In genomic region chr10:85102247-85103084, GRCm38 (mm10) we compare ENCODE assay signal across 8 mouse cellular contexts. TPM values are rescaled to one million over a fixed set of nuclear protein-coding genes. Genes with fewer than 3 reads are reported as not detected.
DNase-seq lines count a peak whose midpoint lies in the region; ATAC-seq and TF ChIP-seq lines count a peak whose summit lies in the region.

Gene Fhl4, minus strand, starts transcription at chr10:85102495.
Gene Tmem263, plus strand, starts transcription at chr10:85102627.

- peak within 1 kb of the TSS; percentile 86 for H3K27ac ChIP-seq in forebrain, embryonic 13.5 days
- H3K27ac ChIP-seq in liver, embryonic 16.5 days (ENCODE audit: low read length): peak within 1 kb of the TSS; percentile 87
- peak within 1 kb of the TSS; percentile 68; the same call in 1 of the 2 replicates for H3K27ac ChIP-seq in neural tube, embryonic 12.5 days
- peak within 1 kb of the TSS; percentile 89 for H3K27ac ChIP-seq in stomach, postnatal 0 days (replicated peaks)

- peak; percentile 39 for TF ChIP-seq CTCF in stomach, postnatal 0 days (IDR thresholded peaks at IDR 0.05; ENCODE audit: low read depth)

- H3K4me3 ChIP-seq in forebrain, embryonic 13.5 days: peak within 1 kb of the TSS; percentile 80
- peak within 1 kb of the TSS; percentile 96 for H3K4me3 ChIP-seq in liver, embryonic 16.5 days (ENCODE audit: low read depth, low read length)
- peak within 1 kb of the TSS; percentile 94 for H3K4me3 ChIP-seq in neural tube, embryonic 12.5 days
- H3K4me3 ChIP-seq in stomach, postnatal 0 days (ENCODE audit: low read depth, low read length): peak within 1 kb of the TSS; percentile 92

- peak within 1 kb of the TSS; percentile 82 for H3K9ac ChIP-seq in forebrain, embryonic 13.5 days
- H3K9ac ChIP-seq in liver, embryonic 16.5 days (ENCODE audit: low read depth, low read length): peak within 1 kb of the TSS; percentile 94
- peak within 1 kb of the TSS; percentile 91 for H3K9ac ChIP-seq in neural tube, embryonic 12.5 days
- peak within 1 kb of the TSS; percentile 93 for H3K9ac ChIP-seq in stomach, postnatal 0 days (ENCODE audit: low read length)

- peaks cover 16% of the 10 kb centered on the region for H3K4me1 ChIP-seq in forebrain, embryonic 13.5 days
- peaks cover 15% of the 10 kb centered on the region for H3K4me1 ChIP-seq in liver, embryonic 16.5 days (ENCODE audit: control insufficient read depth, low read depth, low read length)
- H3K4me1 ChIP-seq in neural tube, embryonic 12.5 days: peaks cover 11% of the 10 kb centered on the region
- no peaks in the 10 kb centered on the region for H3K4me1 ChIP-seq in stomach, postnatal 0 days (replicated peaks; ENCODE audit: control insufficient read depth, insufficient read depth)

- no peaks in the 10 kb centered on the region for H3K27me3 ChIP-seq in forebrain, embryonic 13.5 days
- H3K27me3 ChIP-seq in liver, embryonic 16.5 days (ENCODE audit: control insufficient read depth, insufficient read depth, low read depth, low read length): no peaks in the 10 kb centered on the region
- H3K27me3 ChIP-seq in neural tube, embryonic 12.5 days (replicated peaks): no peaks in the 10 kb centered on the region
- no peaks in the 10 kb centered on the region for H3K27me3 ChIP-seq in stomach, postnatal 0 days (ENCODE audit: control insufficient read depth, insufficient read depth, low read length)

- H3K4me2 ChIP-seq in forebrain, embryonic 13.5 days: peak within 1 kb of the TSS; percentile 98
- peak within 1 kb of the TSS; percentile 97 for H3K4me2 ChIP-seq in liver, embryonic 16.5 days (ENCODE audit: low read depth, low read length)
- peak within 1 kb of the TSS; percentile 86 for H3K4me2 ChIP-seq in neural tube, embryonic 12.5 days (replicated peaks)
- H3K4me2 ChIP-seq in stomach, postnatal 0 days (replicated peaks; ENCODE audit: low read depth): peak within 1 kb of the TSS; percentile 68

- ATAC-seq in cerebellum, adult (ENCODE audit: insufficient number of reproducible peaks, low FRiP score, low TSS enrichment): peak; percentile 86
- peak; percentile 96 for ATAC-seq in forebrain, embryonic 13.5 days
- peak; percentile 94 for ATAC-seq in liver, embryonic 16.5 days (ENCODE audit: low read depth)
- peak; percentile 97 for ATAC-seq in neural tube, embryonic 12.5 days (ENCODE audit: low FRiP score, low read depth)
- ATAC-seq in stomach, postnatal 0 days (ENCODE audit: low FRiP score, low TSS enrichment): peak; percentile 96

- H3K9me3 ChIP-seq in forebrain, embryonic 13.5 days (replicated peaks): no peaks in the 10 kb centered on the region
- H3K9me3 ChIP-seq in liver, embryonic 16.5 days (replicated peaks; ENCODE audit: control insufficient read depth, low read length): no peaks in the 10 kb centered on the region
- H3K9me3 ChIP-seq in neural tube, embryonic 12.5 days: no peaks in the 10 kb centered on the region
- no peaks in the 10 kb centered on the region for H3K9me3 ChIP-seq in stomach, postnatal 0 days (ENCODE audit: control insufficient read depth, low read length)

- WGBS in forebrain, embryonic 13.5 days: under 1% methylated on average over 60 of the region's 96 CpGs
- WGBS in liver, embryonic 16.5 days (ENCODE audit: insufficient replicate concordance): under 1% methylated on average over 72 of the region's 96 CpGs
- under 1% methylated on average over 88 of the region's 96 CpGs for WGBS in neural tube, embryonic 12.5 days
- 0% methylated on average over 51 of the region's 96 CpGs for WGBS in stomach, postnatal 0 days

- no peak for TF ChIP-seq EP300 in stomach, postnatal 0 days (optimal IDR thresholded peaks at IDR 0.05)

- peak; percentile 90 for DNase-seq in ES-CJ7 (ENCODE audit: low read depth, low spot score)
- peak; percentile 91 to 92 for DNase-seq in heart, postnatal 10 days
- peak; percentile 93 to 95 for DNase-seq in kidney, postnatal 4 days
- peak; percentile 87 for DNase-seq in stomach, postnatal 0 days (ENCODE audit: low spot score)

- no peaks in the 10 kb centered on the region for H3K36me3 ChIP-seq in forebrain, embryonic 13.5 days (ENCODE audit: poor library complexity, severe bottlenecking)
- H3K36me3 ChIP-seq in liver, embryonic 16.5 days (ENCODE audit: control insufficient read depth, insufficient read depth): no peaks in the 10 kb centered on the region
- no peaks in the 10 kb centered on the region for H3K36me3 ChIP-seq in neural tube, embryonic 12.5 days
- H3K36me3 ChIP-seq in stomach, postnatal 0 days (ENCODE audit: control insufficient read depth, insufficient read depth, low read length): no peaks in the 10 kb centered on the region

- intact Hi-C loops in heart, postnatal 10 days (cut with DNase I): loop anchor here (2.0 kb wide), 1 partner anchor 82 kb away; the partner anchor contains the start of gene Cry1

RNA-seq across cellular contexts. Expression of gene Fhl4, which starts in this region (rescaled TPM):
- polyA plus RNA-seq in forebrain, embryonic 13.5 days (2015; fragmentation: Nextera tagmentation; extraction: Ambion mirVana): 2.2 and 2.3 TPM in 2 replicates
- total RNA-seq in heart, postnatal 10 days (2021): under 1 TPM; 0.32 to 0.53 TPM
- polyA plus RNA-seq in liver, embryonic 16.5 days (2015; fragmentation: Nextera tagmentation; extraction: Ambion mirVana): 0.20 and 0.21 TPM in 2 replicates
- 1.3 and 1.8 TPM in 2 replicates for polyA plus RNA-seq in neural tube, embryonic 12.5 days (2016; fragmentation: Nextera tagmentation; extraction: Ambion mirVana)
- polyA plus RNA-seq in stomach, postnatal 0 days (2015; fragmentation: Nextera tagmentation; extraction: Ambion mirVana): 0.46 and 0.50 TPM in 2 replicates

RNA-seq across cellular contexts. Expression of gene Tmem263, which starts in this region (rescaled TPM):
- polyA plus RNA-seq in forebrain, embryonic 13.5 days (2015; fragmentation: Nextera tagmentation; extraction: Ambion mirVana): 57.5 and 58.5 TPM in 2 replicates
- 10 to 100 TPM; 25.2 to 29.8 TPM for total RNA-seq in heart, postnatal 10 days (2021)
- 16.7 and 18.8 TPM in 2 replicates for polyA plus RNA-seq in liver, embryonic 16.5 days (2015; fragmentation: Nextera tagmentation; extraction: Ambion mirVana)
- 62.0 and 62.8 TPM in 2 replicates for polyA plus RNA-seq in neural tube, embryonic 12.5 days (2016; fragmentation: Nextera tagmentation; extraction: Ambion mirVana)
- polyA plus RNA-seq in stomach, postnatal 0 days (2015; fragmentation: Nextera tagmentation; extraction: Ambion mirVana): 26.2 and 29.1 TPM in 2 replicates

Comparison
In these comparisons a context has a peak if more than half of its experiments do, and no peak if none do; other contexts are left out.
1. Peak in every context shown above with its lines: DNase-seq, ATAC-seq, H3K4me3 ChIP-seq and H3K27ac ChIP-seq.